Mouse (Mus musculus): ENCODE data around the gene Fsip2.

DNA sequence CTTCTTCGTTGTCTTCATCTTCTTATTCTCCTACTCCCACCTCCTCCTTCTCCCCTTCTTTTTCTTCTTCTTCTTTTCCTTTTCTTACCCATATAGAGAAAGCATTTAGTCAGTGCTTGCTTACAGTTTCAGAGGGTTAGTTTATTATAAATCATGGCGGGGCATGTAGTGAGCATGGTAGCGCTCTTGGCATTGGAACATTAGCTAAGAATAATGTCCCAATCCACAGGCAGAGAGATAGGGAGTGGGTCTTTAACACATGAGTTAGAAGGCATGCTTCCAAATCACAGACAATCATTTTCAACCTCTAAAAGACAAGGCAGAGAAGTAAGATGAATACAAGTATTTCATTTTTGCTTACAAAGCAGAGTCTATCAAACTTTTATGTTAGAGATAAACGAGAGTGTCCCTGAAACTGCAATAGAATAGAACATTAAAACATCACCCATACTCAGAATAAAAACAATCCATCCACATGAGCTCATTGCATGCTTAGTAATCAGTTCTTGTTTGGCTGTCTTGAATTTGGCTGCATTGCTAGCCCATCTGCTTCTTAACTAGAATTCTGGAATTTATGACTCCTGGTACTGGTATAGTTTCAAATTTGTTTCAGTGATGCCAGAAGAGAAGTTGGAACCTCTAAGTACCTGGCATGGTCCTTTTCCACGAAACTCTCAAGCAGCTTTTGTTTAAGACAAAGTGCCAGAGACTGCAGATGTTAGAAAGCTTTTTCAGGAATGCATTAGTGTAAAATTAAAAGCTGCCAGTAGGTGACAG is 109.7 kb downstream of the Fsip2 start:
- TF ChIP-seq CTCF (IDR thresholded peaks at IDR 0.05; ENCODE audit: borderline replicate concordance, control insufficient read depth, extremely low read depth, insufficient read depth, low read length, poor library complexity): no peak
- no peak for TF ChIP-seq POLR2A (IDR thresholded peaks at IDR 0.05; ENCODE audit: control insufficient read depth, extremely low read depth, insufficient read depth, low read length, poor library complexity)
